Mouse (Mus musculus) stomach, postnatal 0 days (tissue): ENCODE measurements around the gene Nudt7. TPM values are rescaled to one million over a fixed set of nuclear protein-coding genes. Genes with fewer than 3 reads are reported as not detected.

Source experiments
- ATAC-seq: fragments of 200-750 bp; cut with Nextera tagmentation; 2 replicates; pipeline ENCODE4 v1.8.0; 2017; ENCODE audit not compliant: low FRiP score, low TSS enrichment
- DNase-seq: peaks from one replicate; pipeline ENCODE4 v3.0.0-alpha.2; 2016; ENCODE audit warnings: low spot score
- H3K27ac ChIP-seq: fragments of 300-500 bp; sonication (generic); replicated peaks from 2 replicates; pipeline ENCODE4 v1.5.1; 2014; ENCODE audit warnings: mild to moderate bottlenecking, control low read depth
- H3K27me3 ChIP-seq: fragments of 300-500 bp; sonication (generic); 2 replicates; pipeline ENCODE4 v1.6.1; 2014; ENCODE audit warnings: low read length; ENCODE audit not compliant: control insufficient read depth, insufficient read depth
- H3K36me3 ChIP-seq: fragments of 300-500 bp; sonication (generic); 2 replicates; pipeline ENCODE4 v1.6.1; 2014; ENCODE audit warnings: low read length, mixed read lengths; ENCODE audit not compliant: control insufficient read depth, insufficient read depth
- H3K4me1 ChIP-seq: fragments of 300-500 bp; sonication (generic); replicated peaks from 2 replicates; pipeline ENCODE4 v1.6.1; 2014; ENCODE audit warnings: antibody characterized with exemption; ENCODE audit not compliant: control insufficient read depth, insufficient read depth
- H3K4me2 ChIP-seq: fragments of 300-500 bp; sonication (generic); replicated peaks from 2 replicates; pipeline ENCODE4 v1.6.1; 2014; ENCODE audit warnings: low read depth, mild to moderate bottlenecking, control low read depth, moderate library complexity
- H3K4me3 ChIP-seq: fragments of 300-500 bp; sonication (generic); 2 replicates; pipeline ENCODE4 v1.5.1; 2014; ENCODE audit warnings: low read depth, low read length, control low read depth
- H3K9ac ChIP-seq: fragments of 300-500 bp; sonication (generic); 2 replicates; pipeline ENCODE4 v1.6.1; 2014; ENCODE audit warnings: mild to moderate bottlenecking, low read length, control low read depth, mixed read lengths
- H3K9me3 ChIP-seq: fragments of 300-500 bp; sonication (generic); 2 replicates; pipeline ENCODE4 v1.6.1; 2016; ENCODE audit warnings: low read length; ENCODE audit not compliant: control insufficient read depth
- CTCF ChIP-seq: IDR thresholded peaks from 2 replicates; pipeline ENCODE4 v1.5.1; 2016; ENCODE audit warnings: antibody characterized with exemption, low read depth, mild to moderate bottlenecking, moderate library complexity
- EP300 ChIP-seq: optimal IDR thresholded peaks from 2 replicates; pipeline ENCODE3; 2016; ENCODE audit warnings: antibody characterized with exemption
- WGBS: fragments of 180-500 bp; shearing (Covaris S2); extraction: QIAGEN DNeasy Blood & Tissue Kit; methylation state at CpG from one replicate; pipeline ENCODE4 v1.1.7; 2014; 5-methylcytosine and 5-hydroxymethylcytosine counted together
- polyA plus RNA-seq: library from polyadenylated mRNA; unstranded; fragments of >200 nt; fragmentation: Nextera tagmentation; extraction: Ambion mirVana; gene quantifications from 2 replicates; pipeline ENCODE4 v1.2.1, GENCODE M21; 2015

The Nudt7 gene
- polyA plus RNA-seq, 1 experiment from 2014 or later, result 20.4 TPM

DNA sequence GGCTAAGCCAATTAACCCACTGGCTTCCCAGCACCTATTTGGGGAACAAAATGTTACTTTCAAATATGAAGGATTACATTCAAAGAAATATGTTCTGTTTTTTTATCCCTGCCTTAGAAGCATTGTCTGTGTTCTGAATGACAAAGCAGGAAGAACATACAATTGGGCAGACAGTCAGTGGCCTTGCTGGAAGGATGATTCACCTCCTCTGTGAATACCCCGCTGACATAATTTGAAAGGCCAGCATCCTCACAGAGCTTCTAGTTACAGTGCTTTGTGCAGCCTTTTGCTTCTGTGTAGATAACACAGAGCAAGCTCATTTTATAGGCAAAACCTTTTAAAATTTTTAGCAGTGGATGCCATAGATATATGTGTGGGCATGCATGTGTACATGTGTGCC lies 11.6 kb upstream of the Nudt7 start:
- Histone ChIP-seq H3K4me3 (no peak overlapping the region), H3K27me3 (no peaks in the 10 kb centered on the region), H3K4me2 (no peak overlapping the region), H3K27ac (no peak overlapping the region), H3K4me1 (no peaks in the 10 kb centered on the region), H3K9me3 (no peaks in the 10 kb centered on the region), H3K36me3 (no peaks in the 10 kb centered on the region), H3K9ac (no peak overlapping the region)
- ATAC-seq (no peak), DNase-seq (no peak)
- 75% methylated on average over 1 of the region's 1 CpGs for WGBS
- TF ChIP-seq CTCF (no peak), EP300 (no peak)

DNA sequence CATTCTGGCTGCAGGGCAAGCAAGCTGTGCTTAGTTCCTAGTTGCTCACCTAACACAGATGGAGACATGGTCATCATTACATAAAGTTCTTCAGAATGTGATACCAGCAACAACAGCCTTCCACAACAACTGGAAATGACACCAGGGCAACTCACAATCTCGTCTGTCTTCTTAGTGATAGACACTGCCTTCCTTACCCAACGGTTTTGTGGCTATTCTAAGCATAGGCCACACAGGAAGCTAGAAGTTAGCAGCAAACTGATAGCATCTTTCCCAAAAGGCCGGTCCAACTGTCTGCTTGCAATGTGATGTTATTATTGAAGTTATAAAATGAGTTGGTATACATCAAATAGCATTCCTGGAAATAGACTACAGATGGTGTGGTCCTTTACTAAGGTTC lies 9.7 kb upstream of the Nudt7 start:
- no peak overlapping the region for H3K4me3 ChIP-seq
- H3K9ac ChIP-seq, result no peak overlapping the region
- no peaks in the 10 kb centered on the region for H3K9me3 ChIP-seq
- whole genome bisulfite sequencing, result 57% methylated on average over 3 of the region's 3 CpGs
- no peaks in the 10 kb centered on the region for H3K4me1 ChIP-seq
- H3K4me2 ChIP-seq, result no peak overlapping the region
- ATAC-seq (no peak), DNase-seq (no peak)
- no peaks in the 10 kb centered on the region for H3K27me3 ChIP-seq
- TF ChIP-seq EP300, result no peak
- TF ChIP-seq CTCF, result no peak
- no peaks in the 10 kb centered on the region for H3K36me3 ChIP-seq
- no peak overlapping the region for H3K27ac ChIP-seq

DNA sequence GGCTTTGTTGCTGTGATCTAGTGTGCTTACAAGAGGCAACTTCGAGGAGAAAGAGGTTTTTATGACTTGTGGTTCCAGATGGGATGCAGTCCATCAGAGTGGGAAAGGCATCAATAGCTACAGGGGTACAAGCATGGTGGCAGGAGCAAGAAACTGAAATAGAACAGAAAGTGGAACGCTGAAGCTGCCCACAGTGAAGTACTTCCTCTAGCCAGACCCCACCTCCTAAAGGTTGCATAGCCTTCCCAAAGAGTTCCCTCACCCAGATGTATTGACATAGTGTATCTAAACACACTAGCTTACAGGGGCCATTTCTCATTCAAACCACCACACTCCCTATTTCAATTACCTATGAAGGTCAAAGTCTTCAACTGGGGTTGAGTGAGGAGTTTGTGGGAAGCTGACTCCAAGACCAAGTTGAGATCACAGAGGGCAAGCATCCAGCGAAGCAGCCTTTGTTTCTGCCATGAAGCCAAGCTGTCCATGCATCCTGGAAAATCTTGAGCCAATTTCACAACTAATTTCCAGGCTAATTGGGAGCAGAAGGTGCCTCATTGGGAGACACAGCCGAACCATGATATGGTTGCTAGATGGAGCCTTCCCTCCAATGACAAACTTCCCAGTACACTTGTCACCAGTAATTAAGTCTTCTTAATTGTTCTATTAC lies 9.1 kb upstream of the Nudt7 start:
- Histone ChIP-seq H3K36me3 (no peaks in the 10 kb centered on the region), H3K27me3 (no peaks in the 10 kb centered on the region), H3K9me3 (no peaks in the 10 kb centered on the region), H3K4me3 (no peak overlapping the region), H3K4me1 (no peaks in the 10 kb centered on the region), H3K4me2 (no peak overlapping the region), H3K27ac (no peak overlapping the region), H3K9ac (no peak overlapping the region)
- no peak for ATAC-seq
- no peak for DNase-seq
- TF ChIP-seq CTCF (no peak), EP300 (no peak)
- WGBS, result 73% methylated on average over 4 of the region's 4 CpGs

- ATAC-seq (peak; percentile 73), DNase-seq (peak; percentile 19)
- Histone ChIP-seq H3K36me3 (no peaks in the 10 kb centered on the region), H3K4me2 (no peak overlapping the region), H3K9me3 (no peaks in the 10 kb centered on the region), H3K4me1 (0 out of 2 replicates have a peak, but pooled peaks cover 2% of the 10 kb centered on the region), H3K4me3 (no peak overlapping the region), H3K27ac (no peak overlapping the region), H3K9ac (no peak overlapping the region), H3K27me3 (no peaks in the 10 kb centered on the region)
- 69% methylated on average over 7 of the region's 7 CpGs for WGBS
- TF ChIP-seq CTCF, result no peak
- TF ChIP-seq EP300, result no peak
These were observed 2.5 kb upstream of the Nudt7 start for GRCm38 (mm10) chr8:114130838-114131237.

DNA sequence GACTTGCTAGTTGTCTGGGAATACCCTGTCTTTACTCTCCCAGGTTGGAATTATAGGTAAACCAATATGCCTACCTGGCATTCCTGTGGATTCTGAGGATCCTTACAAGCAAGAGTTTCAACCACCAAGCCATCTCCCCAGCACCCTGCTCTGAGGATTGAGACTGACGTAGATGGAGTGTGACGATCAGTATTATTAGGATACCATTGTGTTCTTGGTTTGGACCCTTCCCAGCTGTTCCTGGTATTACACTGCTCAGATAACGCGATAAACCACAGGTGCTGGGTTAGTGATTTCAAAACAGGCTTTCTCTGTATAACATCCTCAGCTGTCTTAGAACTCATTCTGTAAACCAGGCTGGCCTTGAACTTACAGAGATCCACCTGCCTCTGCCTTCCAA lies 1.9 kb upstream of the Nudt7 start:
- no peaks in the 10 kb centered on the region for H3K36me3 ChIP-seq
- ATAC-seq (no peak), DNase-seq (no peak)
- H3K4me3 ChIP-seq, result no peak overlapping the region
- H3K27me3 ChIP-seq, result no peaks in the 10 kb centered on the region
- no peak overlapping the region for H3K4me2 ChIP-seq
- H3K9ac ChIP-seq, result no peak overlapping the region
- H3K4me1 ChIP-seq, result 0 out of 2 replicates have a peak, but pooled peaks cover 2% of the 10 kb centered on the region
- 81% methylated on average over 4 of the region's 4 CpGs for WGBS
- H3K27ac ChIP-seq, result no peak overlapping the region
- TF ChIP-seq CTCF, result no peak
- TF ChIP-seq EP300, result no peak
- no peaks in the 10 kb centered on the region for H3K9me3 ChIP-seq

- Histone ChIP-seq H3K36me3 (no peaks in the 10 kb centered on the region; the same call in 1 of the 2 replicates), H3K27ac (no peak overlapping the region), H3K9me3 (no peaks in the 10 kb centered on the region), H3K4me1 (0 out of 2 replicates have a peak, but pooled peaks cover 2% of the 10 kb centered on the region), H3K9ac (no peak overlapping the region), H3K4me3 (peak overlapping the region; percentile 53), H3K4me2 (peak overlapping the region; percentile 76), H3K27me3 (no peaks in the 10 kb centered on the region)
- ATAC-seq (no peak), DNase-seq (no peak)
- 32% methylated on average over 14 of the region's 14 CpGs for whole genome bisulfite sequencing
- TF ChIP-seq CTCF (no peak), EP300 (no peak)
These were observed 277 bp upstream of the Nudt7 start for GRCm38 (mm10) chr8:114133050-114133509.
